Mouse (Mus musculus) heart, adult 2 months (tissue): ENCODE data around the gene Kdm6b. TPM values are rescaled to one million over a fixed set of nuclear protein-coding genes. Genes with fewer than 3 reads are reported as not detected.

ENCODE experiments used
- DNase-seq, 2 experiments: peaks; one replicate each; pipeline ENCODE4 v3.0.0; 2021
- H3K27ac ChIP-seq: fragments of 200-600 bp; 2 replicates; pipeline ENCODE4 v1.8.1; 2022
- H3K27me3 ChIP-seq: fragments of 200-500 bp; 2 replicates; pipeline ENCODE4 v1.6.1; 2012; ENCODE audit warnings: mild to moderate bottlenecking, low read length, inconsistent platforms, mixed read lengths; ENCODE audit not compliant: control insufficient read depth, insufficient read depth
- H3K36me3 ChIP-seq: fragments of 200-500 bp; 2 replicates; pipeline ENCODE4 v1.6.1; 2012; ENCODE audit warnings: low read length, inconsistent platforms; ENCODE audit not compliant: control insufficient read depth, insufficient read depth
- H3K4me1 ChIP-seq: fragments of 200-500 bp; 2 replicates; pipeline ENCODE4 v1.6.1; 2011; ENCODE audit warnings: low read length; ENCODE audit not compliant: control insufficient read depth, insufficient read depth
- H3K4me3 ChIP-seq: fragments of 200-600 bp; 2 replicates; pipeline ENCODE4 v1.8.1; 2022
- H3K79me2 ChIP-seq: fragments of 200-500 bp; replicated peaks from 2 replicates; pipeline ENCODE4 v1.6.1; 2012; ENCODE audit warnings: mild to moderate bottlenecking, inconsistent platforms, low read length, moderate library complexity, mixed read lengths; ENCODE audit not compliant: control insufficient read depth, insufficient read depth
- H3K9ac ChIP-seq: fragments of 200-500 bp; 2 replicates; pipeline ENCODE4 v1.6.1; 2012; ENCODE audit warnings: low read depth, mild to moderate bottlenecking, control low read depth, inconsistent platforms, low read length, mixed read lengths
- CTCF ChIP-seq: fragments of 200-600 bp; IDR thresholded peaks from 2 replicates; pipeline ENCODE4 v1.8.1; 2022; ENCODE audit warnings: antibody characterized with exemption, mild to moderate bottlenecking, moderate library complexity
- EP300 ChIP-seq: fragments of 200-500 bp; IDR thresholded peaks from 2 replicates; pipeline ENCODE4 v1.6.1; 2011; ENCODE audit warnings: low read depth, low read length, control low read depth; ENCODE audit not compliant: insufficient read depth
- POLR2A ChIP-seq: fragments of 200-500 bp; IDR thresholded peaks from 2 replicates; pipeline ENCODE4 v1.6.1; 2011; ENCODE audit warnings: mild to moderate bottlenecking, low read depth, low read length, control low read depth; ENCODE audit not compliant: insufficient read depth
- WGBS: fragments of 180-500 bp; shearing (Covaris S2); methylation state at CpG from one replicate; pipeline ENCODE4 v1.1.7; 2018; 5-methylcytosine and 5-hydroxymethylcytosine counted together
- intact Hi-C: fragments of 180-260 bp; cut with DNase I; formaldehyde crosslinking; loops from one replicate; pipeline ENCODE4 v1.15.1; 2025
- polyA plus RNA-seq: library from polyadenylated mRNA; depleted of rRNA; stranded (reverse); fragments of >200 nt; gene quantifications from 2 replicates; pipeline ENCODE4 v1.2.3, GENCODE M21; 2012
- total RNA-seq, 2 experiments: library from RNA; stranded (reverse); gene quantifications; 2 replicates each; pipeline ENCODE4 v1.2.3; 2021

The Kdm6b gene
- total and polyA plus RNA-seq, 3 experiments = 8.6 to 27.8 (median 19.7) TPM

GRCm38 (mm10) chr11:69447299-69447698 lies 33.8 kb upstream of the Kdm6b start:
- no peaks in the 10 kb centered on the region for H3K79me2 ChIP-seq
- H3K4me3 ChIP-seq = no peak overlapping the region
- H3K36me3 ChIP-seq = no peaks in the 10 kb centered on the region
- WGBS = 88% methylated on average over 7 of the region's 7 CpGs
- no peak overlapping the region for H3K27ac ChIP-seq
- H3K4me1 ChIP-seq = peaks cover 8% of the 10 kb centered on the region
- H3K9ac ChIP-seq = no peak overlapping the region
- no peak for DNase-seq
- TF ChIP-seq CTCF (no peak), POLR2A (no peak), EP300 (no peak)
- H3K27me3 ChIP-seq = no peaks in the 10 kb centered on the region
- intact Hi-C loops = no loop called here

- Histone ChIP-seq H3K4me3 (no peak overlapping the region), H3K27me3 (no peaks in the 10 kb centered on the region), H3K9ac (no peak overlapping the region), H3K4me1 (peaks cover 4% of the 10 kb centered on the region), H3K27ac (peak overlapping the region; percentile 48), H3K79me2 (no peaks in the 10 kb centered on the region), H3K36me3 (no peaks in the 10 kb centered on the region)
- intact Hi-C loops = no loop called here
- no peak for TF ChIP-seq CTCF
- TF ChIP-seq EP300 = 0 out of 2 replicates have a peak, but pooled peaks have one; percentile 66
- no peak for TF ChIP-seq POLR2A
- DNase-seq = peak; percentile 42 to 43
- 30% methylated on average over 5 of the region's 5 CpGs for WGBS
These were observed 29.9 kb upstream of the Kdm6b start for GRCm38 (mm10) chr11:69443328-69443727.

GRCm38 (mm10) chr11:69437291-69437690 lies 23.8 kb upstream of the Kdm6b start:
- TF ChIP-seq POLR2A = no peak
- no peak for TF ChIP-seq EP300
- no peak for TF ChIP-seq CTCF
- Histone ChIP-seq H3K4me1 (no peaks in the 10 kb centered on the region; the same call in 1 of the 2 replicates), H3K4me3 (no peak overlapping the region), H3K36me3 (no peaks in the 10 kb centered on the region), H3K27me3 (no peaks in the 10 kb centered on the region), H3K9ac (no peak overlapping the region), H3K27ac (no peak overlapping the region), H3K79me2 (no peaks in the 10 kb centered on the region)
- WGBS = 63% methylated on average over 3 of the region's 3 CpGs
- intact Hi-C loops = no loop called here
- DNase-seq = no peak

- WGBS = 72% methylated on average over 6 of the region's 6 CpGs
- Histone ChIP-seq H3K27ac (no peak overlapping the region), H3K36me3 (no peaks in the 10 kb centered on the region), H3K27me3 (no peaks in the 10 kb centered on the region), H3K4me3 (no peak overlapping the region), H3K9ac (no peak overlapping the region), H3K79me2 (no peaks in the 10 kb centered on the region), H3K4me1 (peaks cover 2% of the 10 kb centered on the region)
- no peak for DNase-seq
- TF ChIP-seq EP300 (no peak), POLR2A (no peak), CTCF (no peak)
- intact Hi-C loops = loop anchor here (5.0 kb wide), 1 partner anchor 166 kb away; no protein-coding TSS in a partner anchor
These were observed 19.7 kb upstream of the Kdm6b start for GRCm38 (mm10) chr11:69433189-69433588.

DNA sequence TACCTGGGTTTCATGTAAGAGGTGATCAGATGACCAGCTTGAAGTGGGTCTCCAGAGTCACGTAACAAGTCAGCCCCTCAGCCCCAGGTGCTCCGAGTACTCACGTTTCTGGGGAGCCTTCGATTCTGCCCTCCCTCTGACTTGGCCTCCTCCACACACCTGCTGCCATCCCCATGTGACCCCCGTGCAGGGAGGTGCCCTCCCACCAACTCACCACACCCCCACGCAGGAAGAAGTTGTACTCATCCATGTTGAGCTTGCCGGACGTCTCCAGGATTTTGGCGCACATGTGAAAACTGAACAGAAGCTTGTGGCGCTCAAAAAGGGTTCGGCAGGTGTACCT lies 19.1 kb upstream of the Kdm6b start:
- Histone ChIP-seq H3K36me3 (no peaks in the 10 kb centered on the region), H3K9ac (no peak overlapping the region), H3K27ac (no peak overlapping the region), H3K27me3 (no peaks in the 10 kb centered on the region), H3K79me2 (no peaks in the 10 kb centered on the region), H3K4me1 (peaks cover 2% of the 10 kb centered on the region), H3K4me3 (no peak overlapping the region)
- intact Hi-C loops = loop anchor here (1.0 to 5.0 kb wide), 3 partner anchors 31 to 165 kb away; no protein-coding TSS in a partner anchor
- no peak for DNase-seq
- WGBS = 62% methylated on average over 11 of the region's 11 CpGs
- TF ChIP-seq EP300 (no peak), POLR2A (no peak), CTCF (no peak)

- no peaks in the 10 kb centered on the region for H3K27me3 ChIP-seq
- intact Hi-C loops = loop anchor here (1.0 to 5.0 kb wide), 3 partner anchors 31 to 165 kb away; no protein-coding TSS in a partner anchor
- no peak for TF ChIP-seq POLR2A
- TF ChIP-seq CTCF = peak; percentile 78
- TF ChIP-seq EP300 = peak; percentile 85; the same call in 1 of the 2 replicates
- H3K36me3 ChIP-seq = no peaks in the 10 kb centered on the region
- H3K9ac ChIP-seq = no peak overlapping the region
- peaks cover 2% of the 10 kb centered on the region for H3K4me1 ChIP-seq
- H3K4me3 ChIP-seq = no peak overlapping the region
- 31% methylated on average over 11 of the region's 11 CpGs for WGBS
- no peak overlapping the region for H3K27ac ChIP-seq
- H3K79me2 ChIP-seq = no peaks in the 10 kb centered on the region
- peak; percentile 59 to 74 for DNase-seq
These were observed 18.6 kb upstream of the Kdm6b start for GRCm38 (mm10) chr11:69431829-69432639.
